20 mouse cellular contexts compared by ENCODE assay signal in genomic region chr8:124439558-124439957, GRCm38 (mm10). TPM values are rescaled to one million over a fixed set of nuclear protein-coding genes. Genes with fewer than 3 reads are reported as not detected.
DNase-seq lines count a peak whose midpoint lies in the region; ATAC-seq and TF ChIP-seq lines count a peak whose summit lies in the region.
"Had no signal": no experiment of that assay in that cellular context is flagged by ENCODE, and none has a peak within 500 bp of the region (broad histone marks: within the 10 kb centered on the region; RNA-seq: fewer than 3 reads in every experiment).

TSS of gene Pgbd5 (minus strand) at chr8:124439658.

- no peak for ATAC-seq in forebrain, postnatal 0 days
- ATAC-seq in forebrain, embryonic 13.5 days, result no peak
- ATAC-seq in hindbrain, embryonic 16.5 days, result no peak
- ATAC-seq: inflammation-experienced regulatory T-cells, adult 6 months; Patski had no signal

- no peak for DNase-seq in forebrain, postnatal 0 days
- DNase-seq in left cerebral cortex, adult 2 months (ENCODE audit: extremely low spot score in 1 of 2, low spot score in 2 of 2), result no peak
- no peak for DNase-seq in left cerebral cortex, adult 9 months (ENCODE audit: low spot score in 2 of 2)
- DNase-seq in left cerebral cortex, postnatal 14 days (ENCODE audit: low spot score in 2 of 2), result no peak
- no peak for DNase-seq in thymus, adult 18-20 months
- no peak for DNase-seq in cerebellum, postnatal 36 days
- DNase-seq: gastrocnemius, adult 2 months; heart, adult 2 months; liver, embryonic 13.5 days; right cerebral cortex, postnatal 4 days; thymus, adult 2 months had no signal

- WGBS in forebrain, postnatal 0 days, result 87% methylated on average over 6 of the region's 6 CpGs
- 83% methylated on average over 6 of the region's 6 CpGs for WGBS in forebrain, embryonic 13.5 days
- WGBS in hindbrain, embryonic 16.5 days, result 74% methylated on average over 6 of the region's 6 CpGs

- no peak within 1 kb of the TSS for H3K27ac ChIP-seq in forebrain, postnatal 0 days (ENCODE audit: low read depth, low read length)
- H3K27ac ChIP-seq in forebrain, embryonic 13.5 days, result no peak within 1 kb of the TSS
- H3K27ac ChIP-seq in left cerebral cortex, adult 2 months, result no peak within 1 kb of the TSS
- H3K27ac ChIP-seq in hindbrain, embryonic 16.5 days (ENCODE audit: low read depth, low read length), result no peak within 1 kb of the TSS
- H3K27ac ChIP-seq: embryonic facial prominence, embryonic 13.5 days; forebrain, embryonic 10.5 days; gastrocnemius, adult 2 months; heart, adult 2 months; limb, embryonic 10.5 days; liver, embryonic 13.5 days had no signal

- H3K4me1 ChIP-seq in forebrain, postnatal 0 days (ENCODE audit: insufficient read depth), result 0 out of 2 replicates have a peak, but pooled peaks cover 5% of the 10 kb centered on the region
- peaks cover 12% of the 10 kb centered on the region for H3K4me1 ChIP-seq in forebrain, embryonic 13.5 days
- peaks cover 7% of the 10 kb centered on the region for H3K4me1 ChIP-seq in hindbrain, embryonic 16.5 days (ENCODE audit: control insufficient read depth, insufficient read depth, low read depth, low read length)
- H3K4me1 ChIP-seq: embryonic facial prominence, embryonic 13.5 days; limb, embryonic 10.5 days; liver, embryonic 13.5 days had no signal

- no peak within 1 kb of the TSS for H3K4me2 ChIP-seq in forebrain, postnatal 0 days (ENCODE audit: low read depth)
- no peak within 1 kb of the TSS for H3K4me2 ChIP-seq in forebrain, embryonic 13.5 days
- H3K4me2 ChIP-seq in hindbrain, embryonic 16.5 days (ENCODE audit: low read length), result no peak within 1 kb of the TSS
- H3K4me2 ChIP-seq: embryonic facial prominence, embryonic 13.5 days; liver, embryonic 13.5 days had no signal

- no peaks in the 10 kb centered on the region for H3K9me3 ChIP-seq in forebrain, postnatal 0 days (ENCODE audit: low read length)
- no peaks in the 10 kb centered on the region for H3K9me3 ChIP-seq in forebrain, embryonic 13.5 days (replicated peaks)
- H3K9me3 ChIP-seq in hindbrain, embryonic 16.5 days (ENCODE audit: control insufficient read depth, low read length), result no peaks in the 10 kb centered on the region
- H3K9me3 ChIP-seq: embryonic facial prominence, embryonic 13.5 days; forebrain, embryonic 10.5 days; limb, embryonic 10.5 days; liver, embryonic 13.5 days; megakaryocyte, embryonic 14.5 days had no signal

- no peaks in the 10 kb centered on the region for H3K36me3 ChIP-seq in forebrain, postnatal 0 days (ENCODE audit: insufficient read depth)
- H3K36me3 ChIP-seq in forebrain, embryonic 13.5 days (ENCODE audit: poor library complexity, severe bottlenecking), result no peaks in the 10 kb centered on the region
- no peaks in the 10 kb centered on the region for H3K36me3 ChIP-seq in hindbrain, embryonic 16.5 days (ENCODE audit: control insufficient read depth, insufficient read depth, low read length)
- H3K36me3 ChIP-seq: embryonic facial prominence, embryonic 13.5 days; forebrain, embryonic 10.5 days; limb, embryonic 10.5 days; liver, embryonic 13.5 days had no signal

- no peak within 1 kb of the TSS for H3K9ac ChIP-seq in forebrain, postnatal 0 days
- no peak within 1 kb of the TSS for H3K9ac ChIP-seq in forebrain, embryonic 13.5 days
- no peak within 1 kb of the TSS for H3K9ac ChIP-seq in hindbrain, embryonic 16.5 days (ENCODE audit: low read depth, low read length)
- H3K9ac ChIP-seq: embryonic facial prominence, embryonic 13.5 days; liver, embryonic 13.5 days had no signal

- no peak for TF ChIP-seq CTCF in forebrain, postnatal 0 days (IDR thresholded peaks at IDR 0.05; ENCODE audit: low read depth)
- TF ChIP-seq CTCF in left cerebral cortex, adult 2 months (IDR thresholded peaks at IDR 0.05), result no peak

- no peaks in the 10 kb centered on the region for H3K27me3 ChIP-seq in forebrain, postnatal 0 days (ENCODE audit: insufficient read depth, low read length)
- no peaks in the 10 kb centered on the region for H3K27me3 ChIP-seq in forebrain, embryonic 13.5 days
- H3K27me3 ChIP-seq in hindbrain, embryonic 16.5 days (replicated peaks; ENCODE audit: control insufficient read depth, insufficient read depth, low read length), result no peaks in the 10 kb centered on the region; the same call in 1 of the 2 replicates
- H3K27me3 ChIP-seq: embryonic facial prominence, embryonic 13.5 days had no signal

- no peak within 1 kb of the TSS for H3K4me3 ChIP-seq in forebrain, postnatal 0 days (ENCODE audit: low read depth, low read length)
- H3K4me3 ChIP-seq in forebrain, embryonic 13.5 days, result no peak within 1 kb of the TSS
- H3K4me3 ChIP-seq in left cerebral cortex, adult 2 months, result no peak within 1 kb of the TSS
- no peak within 1 kb of the TSS for H3K4me3 ChIP-seq in hindbrain, embryonic 16.5 days (ENCODE audit: low read length)
- H3K4me3 ChIP-seq: embryonic facial prominence, embryonic 13.5 days; forebrain, embryonic 10.5 days; gastrocnemius, adult 2 months; heart, adult 2 months; limb, embryonic 10.5 days; liver, embryonic 13.5 days; megakaryocyte, embryonic 14.5 days had no signal

- intact Hi-C loops in left cerebral cortex, adult 2 months (cut with DNase I), result no loop called here
- intact Hi-C loops in left cerebral cortex, postnatal 14 days (cut with DNase I), result no loop called here

RNA-seq across cellular contexts. Expression of gene Pgbd5, which starts in this region (rescaled TPM):
- 57.1 and 62.5 TPM in 2 replicates for total RNA-seq in forebrain, postnatal 0 days (2014; rRNA removed)
- polyA plus RNA-seq in forebrain, postnatal 0 days (2015; fragmentation: Nextera tagmentation; extraction: Ambion mirVana), result 12.9 and 17.3 TPM in 2 replicates
- 5.9 and 6.3 TPM in 2 replicates for polyA plus RNA-seq in forebrain, embryonic 13.5 days (2015; fragmentation: Nextera tagmentation; extraction: Ambion mirVana)
- 100 to 1,000 TPM; 208 to 221 TPM for total RNA-seq in left cerebral cortex, adult 2 months (2021)
- polyA plus RNA-seq in hindbrain, embryonic 16.5 days (2015; fragmentation: Nextera tagmentation; extraction: Ambion mirVana), result 12.8 and 13.6 TPM in 2 replicates
- 100 to 1,000 TPM; 162 to 176 TPM for total RNA-seq in left cerebral cortex, postnatal 14 days (2021)
- total RNA-seq: common myeloid progenitor, adult 5-6 weeks had no signal
- polyA plus RNA-seq: inflammation-experienced regulatory T-cells, adult 6 months had no signal
